Mouse (Mus musculus): ENCODE data around the gene Gm49394.

Gm49394 gene

GRCm38 (mm10) chr7:142669751-142670625 lies at the start of gene Gm49394:
Gene Gm49394, minus strand, starts transcription at chr7:142669942.
- DNase-seq (ENCODE audit: low spot score in 2 of 2), result no peak

DNA sequence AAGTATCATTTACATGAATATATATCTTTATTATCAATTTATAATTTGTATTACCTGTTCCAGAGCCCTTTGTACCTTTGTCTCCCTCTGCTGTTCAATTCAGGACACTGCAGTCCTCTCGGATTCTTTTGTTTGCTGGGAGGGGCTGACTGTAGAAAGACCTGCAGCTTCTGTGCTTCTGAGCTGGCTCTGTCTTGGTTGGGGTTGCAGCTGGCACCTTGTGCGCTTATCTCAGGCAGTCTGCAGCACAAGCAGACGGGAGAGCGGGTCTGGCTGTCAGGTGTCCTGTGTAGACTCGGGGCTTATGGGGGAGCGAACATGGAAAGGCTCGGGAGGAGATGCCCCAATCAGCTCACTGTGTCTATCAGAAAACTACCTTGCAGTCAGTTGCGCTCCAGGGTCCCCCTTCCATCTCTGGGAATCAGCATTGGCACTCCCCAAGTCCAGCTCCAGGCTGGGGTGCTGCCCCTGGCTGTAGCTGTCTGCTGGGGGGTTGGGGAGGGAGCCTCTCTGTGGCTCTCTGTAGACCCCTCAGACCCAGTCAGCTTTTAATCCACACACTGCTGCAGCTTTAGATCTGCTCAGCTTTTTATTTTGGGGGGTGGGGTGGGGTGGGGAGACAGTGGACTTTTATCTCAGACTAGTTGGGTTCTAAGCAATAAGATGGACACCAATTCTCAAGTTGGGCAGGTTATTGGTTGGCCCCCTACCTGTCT lies 45.2 kb upstream of the Gm49394 start:
- peak in 1 of 2 experiments; percentile 41 for DNase-seq (ENCODE audit: low spot score in 2 of 2)

GRCm38 (mm10) chr7:142706873-142707272 lies 37.1 kb upstream of the Gm49394 start:
- DNase-seq (ENCODE audit: low spot score in 2 of 2), result no peak

DNA sequence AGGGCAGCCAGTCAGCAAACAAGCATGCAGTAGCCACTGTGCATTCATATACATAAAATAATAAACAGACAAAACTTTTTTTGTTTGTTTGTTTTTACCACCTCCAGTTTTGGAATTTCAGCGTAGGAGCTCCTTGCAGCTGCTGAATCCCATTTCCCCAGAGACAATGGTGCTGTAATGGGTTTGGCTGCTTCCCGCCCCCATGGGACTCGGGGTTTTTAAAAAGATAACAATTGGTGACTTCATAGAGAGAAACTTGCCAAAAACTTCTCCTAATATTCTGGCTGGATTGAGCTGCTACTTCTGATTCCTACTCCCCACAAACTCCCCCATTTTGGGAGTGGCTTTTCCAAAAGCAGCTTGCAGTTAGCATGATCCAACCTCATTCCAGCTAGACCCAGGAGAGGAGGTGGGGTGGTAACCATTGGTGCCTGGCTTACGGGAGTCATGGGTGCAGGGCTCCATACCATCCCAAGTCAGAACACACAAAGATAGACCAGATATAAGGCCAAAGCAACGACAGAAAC lies 29.7 kb upstream of the Gm49394 start:
- DNase-seq (ENCODE audit: low spot score in 2 of 2), result no peak

- DNase-seq (ENCODE audit: low spot score in 2 of 2), result no peak
Observed at GRCm38 (mm10) chr7:142678611-142679010, 8.9 kb upstream of the Gm49394 start.

DNA sequence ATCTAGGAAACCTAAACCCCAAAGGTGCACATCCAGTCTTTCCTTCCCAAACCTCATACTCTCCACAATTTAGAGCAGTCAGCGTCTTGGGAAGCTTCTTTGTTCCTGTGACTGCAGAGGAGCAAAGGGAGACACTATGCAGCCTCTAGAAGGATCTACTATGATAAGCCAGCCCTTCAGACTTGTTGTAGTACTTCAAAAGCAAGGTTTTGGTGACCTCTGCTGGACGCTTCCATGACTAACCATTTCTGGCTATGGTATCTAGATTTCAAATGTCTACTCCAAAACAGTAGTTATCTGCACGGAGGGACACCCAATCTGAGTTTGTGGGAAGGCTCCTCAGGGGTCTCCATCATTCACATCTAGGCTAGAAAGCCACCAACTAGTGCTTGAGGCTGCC lies 5.9 kb upstream of the Gm49394 start:
- DNase-seq (ENCODE audit: low spot score in 2 of 2), result peak in 1 of 2 experiments; percentile 57

DNA sequence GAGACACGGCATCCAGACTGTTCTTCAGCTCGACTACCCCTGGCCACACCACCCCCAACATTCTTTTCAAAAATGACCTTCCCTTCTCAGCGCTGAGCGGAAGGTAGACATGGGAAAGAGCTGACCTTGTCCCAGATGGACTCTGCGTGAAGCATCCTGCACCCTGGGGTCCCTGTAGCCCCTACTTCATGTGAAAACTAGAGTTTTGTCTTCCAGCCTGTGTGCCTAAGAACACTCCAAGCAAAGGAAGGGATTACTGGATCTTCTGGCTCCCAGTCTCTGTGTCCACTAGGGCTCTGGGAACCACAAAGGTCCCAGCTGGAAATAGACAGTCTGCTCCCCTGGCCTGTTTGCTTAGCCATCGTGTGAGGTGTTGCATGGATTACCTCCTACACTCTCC lies 5.4 kb upstream of the Gm49394 start:
- no peak for DNase-seq (ENCODE audit: low spot score in 2 of 2)

DNA sequence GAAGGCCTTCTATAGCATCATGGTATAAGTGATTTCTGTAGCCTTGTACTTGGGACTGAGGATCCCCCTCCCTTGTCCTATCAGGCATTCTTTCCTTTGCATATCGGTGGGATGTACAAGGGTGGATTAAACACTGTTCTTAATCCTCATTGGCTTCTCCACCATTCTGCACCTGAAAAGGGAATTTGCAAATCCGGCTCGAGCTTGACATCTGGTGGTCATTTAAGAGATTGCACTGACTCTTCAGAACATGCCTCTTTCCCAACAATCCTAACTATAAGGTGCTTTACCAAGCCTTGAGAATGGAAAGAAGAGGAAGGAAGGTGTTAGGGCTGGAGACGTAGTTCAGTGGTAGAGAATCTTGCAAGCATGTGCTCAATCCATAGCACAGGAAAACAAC lies 2.4 kb upstream of the Gm49394 start:
- DNase-seq (ENCODE audit: low spot score in 2 of 2), result no peak

DNA sequence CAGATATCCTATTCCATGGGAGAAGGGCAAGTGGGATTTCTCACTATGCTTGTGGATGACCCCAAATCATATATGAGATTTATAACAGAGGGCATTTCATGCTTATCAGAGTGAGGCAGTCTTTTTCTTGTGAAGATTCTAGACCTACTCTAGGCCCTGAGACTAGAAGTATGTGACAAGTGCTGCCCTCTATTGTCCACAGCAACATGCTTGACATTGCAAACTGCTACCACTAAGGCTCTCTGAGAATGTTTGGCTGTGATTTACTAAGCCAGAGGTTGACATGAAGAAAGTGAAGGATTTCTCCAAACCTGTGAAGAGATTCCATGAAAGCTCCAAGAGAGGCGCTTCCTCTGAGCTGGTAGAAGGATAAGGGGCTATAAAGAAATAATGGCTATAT lies 1.3 kb upstream of the Gm49394 start:
- DNase-seq (ENCODE audit: low spot score in 2 of 2), result no peak

- no peak for DNase-seq (ENCODE audit: low spot score in 2 of 2)
Observed at GRCm38 (mm10) chr7:142668328-142668727, 1.4 kb downstream of the Gm49394 start.

DNA sequence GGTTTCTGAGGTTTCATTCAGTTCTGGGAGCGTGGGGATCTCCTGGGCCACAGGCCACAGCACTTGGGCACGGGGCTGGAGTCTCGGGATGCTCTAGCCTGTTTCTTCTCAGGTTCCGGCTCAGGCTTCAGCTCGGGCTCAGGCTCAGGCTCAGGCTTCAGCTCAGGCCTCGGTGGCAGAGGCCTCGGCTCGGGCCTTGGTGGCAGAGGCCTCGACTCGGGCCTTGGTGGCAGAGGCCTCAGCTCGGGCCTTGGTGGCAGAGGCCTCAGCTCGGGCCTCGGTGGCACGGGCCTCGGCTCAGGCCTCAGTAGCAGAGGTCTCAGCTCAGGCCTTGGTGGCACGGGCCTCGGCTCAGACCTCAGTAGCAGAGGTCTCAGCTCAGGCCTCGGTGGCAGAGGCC lies 2.2 kb downstream of the Gm49394 start:
- no peak for DNase-seq (ENCODE audit: low spot score in 2 of 2)

DNA sequence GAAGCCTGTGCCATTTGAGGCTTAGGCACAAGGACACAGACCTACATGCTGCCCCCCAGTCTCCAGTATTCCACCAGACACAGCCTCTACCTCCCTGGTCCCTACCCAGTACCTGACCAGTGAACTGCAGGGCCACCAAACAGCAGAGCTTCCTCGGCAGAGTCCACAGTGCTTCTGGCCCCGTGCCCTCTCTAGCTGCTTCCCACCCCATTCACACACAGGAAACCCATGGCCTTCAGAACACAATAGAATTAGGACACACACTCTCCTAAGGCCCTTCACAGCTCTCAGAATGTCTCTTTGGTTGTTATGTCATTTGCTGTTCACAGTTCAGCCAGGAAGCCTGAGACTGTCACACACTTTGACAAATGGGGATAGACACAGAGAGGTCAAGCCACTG lies 3.1 kb downstream of the Gm49394 start, which contains the start of gene Igf2:
Igf2 (minus strand) TSS at position 158 of the 400 bp plus-strand sequence.
- DNase-seq (ENCODE audit: low spot score in 2 of 2), result no peak

GRCm38 (mm10) chr7:142666109-142666508 lies 3.6 kb downstream of the Gm49394 start:
- DNase-seq (ENCODE audit: low spot score in 2 of 2), result no peak

DNA sequence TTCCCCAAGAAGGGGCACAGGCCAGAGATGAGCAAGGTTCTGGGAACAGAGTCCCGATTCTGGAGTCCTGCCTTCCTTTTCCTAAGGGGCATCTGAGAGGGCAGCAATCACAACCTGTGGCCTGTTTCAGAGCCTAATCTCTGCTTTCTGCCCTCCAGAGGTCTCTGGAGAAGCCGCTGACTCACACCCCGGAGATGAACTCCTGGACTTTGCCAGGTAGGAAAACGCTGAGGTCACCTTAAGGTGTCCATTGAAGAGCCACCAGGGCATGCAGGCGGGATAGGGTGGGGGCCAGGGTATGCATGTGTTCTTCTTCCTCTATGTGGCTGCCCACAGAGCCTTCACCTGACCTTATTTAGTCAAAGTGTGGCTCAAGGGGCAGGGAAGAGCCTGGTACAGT lies 4.4 kb downstream of the Gm49394 start:
- DNase-seq (ENCODE audit: low spot score in 2 of 2), result no peak

- no peak for DNase-seq (ENCODE audit: low spot score in 2 of 2)
Observed at GRCm38 (mm10) chr7:142664465-142665029, 5.2 kb downstream of the Gm49394 start.

GRCm38 (mm10) chr7:142663931-142664421 lies 5.8 kb downstream of the Gm49394 start:
- peak in 1 of 2 experiments; percentile 42 for DNase-seq (ENCODE audit: low spot score in 2 of 2)

DNA sequence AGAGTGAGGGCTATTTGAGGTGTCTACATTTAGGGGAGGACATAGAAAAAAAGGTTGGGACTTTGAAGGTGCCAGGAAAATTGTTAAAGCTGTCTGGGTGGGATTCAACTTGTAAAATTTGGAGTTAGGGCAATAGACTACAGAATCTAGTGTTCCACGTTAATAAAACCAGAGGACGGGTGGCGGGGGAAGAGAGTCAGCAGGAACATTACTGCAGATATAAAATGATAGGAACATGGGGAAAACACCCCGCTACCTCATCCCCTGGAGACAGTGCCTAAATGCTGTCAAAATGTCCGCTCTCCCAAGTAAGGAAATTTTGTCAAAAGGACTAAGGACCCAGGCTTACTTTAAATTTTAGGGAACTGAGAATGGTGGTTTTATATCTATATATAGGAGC lies 6.6 kb downstream of the Gm49394 start:
- DNase-seq (ENCODE audit: low spot score in 2 of 2), result no peak

DNA sequence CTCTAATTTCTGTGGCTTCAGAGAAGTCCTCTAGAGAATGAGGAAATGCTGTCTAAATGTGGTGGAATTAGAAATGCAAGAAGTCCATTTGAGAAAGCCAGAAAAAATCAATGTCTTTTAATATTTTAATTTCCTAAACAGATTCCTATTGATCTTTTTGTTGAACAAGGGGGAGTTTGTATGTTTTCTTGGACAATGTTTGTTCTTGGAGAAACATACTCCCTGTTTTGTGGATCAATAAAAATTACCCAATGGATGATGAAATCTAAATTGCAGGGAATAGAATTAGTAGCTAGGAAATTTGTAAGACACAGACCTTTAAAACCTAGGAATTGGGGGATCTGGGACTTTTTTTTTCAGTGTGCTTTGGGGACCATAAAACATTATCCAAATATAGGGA lies 7.9 kb downstream of the Gm49394 start:
- DNase-seq (ENCODE audit: low spot score in 2 of 2), result no peak

GRCm38 (mm10) chr7:142661046-142661445 lies 8.7 kb downstream of the Gm49394 start:
- no peak for DNase-seq (ENCODE audit: low spot score in 2 of 2)

DNA sequence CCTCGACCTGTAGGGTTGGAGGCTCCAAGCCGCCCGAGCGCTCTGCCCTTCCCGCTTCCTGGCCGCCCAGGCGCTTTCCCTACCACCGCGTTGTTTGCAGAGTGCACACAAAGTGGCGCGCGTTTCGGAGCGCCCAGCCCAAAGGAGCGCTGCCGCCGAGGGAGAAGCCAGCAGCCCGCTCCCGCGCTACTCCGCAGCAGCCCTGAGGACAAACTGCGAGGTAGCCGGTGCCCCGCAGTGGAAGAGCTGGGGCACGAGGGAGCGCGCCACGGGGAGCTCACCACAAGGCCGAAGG lies 9.1 kb downstream of the Gm49394 start:
- DNase-seq (ENCODE audit: low spot score in 2 of 2), result no peak

GRCm38 (mm10) chr7:142659767-142660650 lies 9.7 kb downstream of the Gm49394 start:
- DNase-seq (ENCODE audit: low spot score in 2 of 2), result no peak

Measured in spleen, postnatal 10 days (tissue).